Mouse (Mus musculus): ENCODE results near the gene Svep1.

DNA sequence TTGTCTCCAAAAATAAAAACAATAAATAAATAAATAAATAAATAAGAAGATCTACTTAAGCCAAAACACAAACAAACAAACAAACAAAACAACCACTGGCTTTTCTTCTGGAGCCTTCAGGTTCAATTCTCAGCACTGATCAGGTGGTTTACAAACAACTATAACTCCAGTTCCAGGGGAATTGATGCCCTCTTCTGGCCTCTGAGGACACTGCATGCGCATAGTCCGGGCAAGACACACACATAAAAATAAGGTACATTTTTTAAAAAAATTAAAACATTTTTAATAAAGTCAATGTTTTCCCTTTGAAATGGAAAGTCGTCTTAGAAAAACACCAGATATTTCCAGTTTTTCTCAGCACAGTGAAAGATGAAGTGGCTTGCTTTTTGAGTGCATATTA is 45.7 kb upstream of the Svep1 start:
- TF ChIP-seq EP300 (IDR thresholded peaks at IDR 0.05; ENCODE audit: insufficient read depth, low read depth, low read length), result no peak
- TF ChIP-seq CTCF (IDR thresholded peaks at IDR 0.05; ENCODE audit: low read depth, low read length), result peak; percentile 18
- TF ChIP-seq POLR2A (IDR thresholded peaks at IDR 0.05; ENCODE audit: insufficient read depth, low read length), result no peak

All from ES-Bruce4 (cell line).